Mouse (Mus musculus) frontal cortex, postnatal 10 days (tissue): ENCODE results near the gene Dnajc8.
"Not testable (repeated sequence)": the region's sequence is repeated elsewhere in the genome, so short reads cannot be mapped to it uniquely, and the experiment has no call there.

Experiments used
- DNase-seq, 2 experiments: peaks; one replicate each; pipeline ENCODE4 v3.0.0; 2022; ENCODE audit warnings: low spot score in 2 of 2, mixed read lengths in 1 of 2

Dnajc8 gene

GRCm38 (mm10) chr4:132565089-132565747 lies 29.9 kb downstream of the Dnajc8 start:
- peak in 1 of 2 experiments; percentile 21 for DNase-seq

- DNase-seq, result no peak
Measured at GRCm38 (mm10) chr4:132567361-132567779, 32.0 kb downstream of the Dnajc8 start.

DNA sequence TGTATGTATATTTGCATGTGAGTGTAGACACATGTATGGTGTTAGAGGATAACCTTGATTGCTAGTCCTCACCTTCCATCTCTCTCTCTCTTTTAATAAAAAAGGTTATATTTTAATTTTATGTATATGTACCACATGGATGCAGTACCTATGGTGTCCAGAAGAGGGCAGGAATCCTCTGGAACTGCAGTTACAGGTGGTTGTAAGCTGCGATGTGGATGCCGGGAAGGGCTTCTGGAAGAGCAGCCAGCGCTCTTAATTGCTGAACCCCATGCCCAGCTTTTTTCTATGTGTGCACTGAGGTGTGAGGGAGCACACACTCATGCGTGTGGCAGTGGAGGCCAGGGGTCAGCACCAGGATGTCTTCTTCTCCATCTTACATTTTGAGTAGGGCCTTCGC lies 33.8 kb downstream of the Dnajc8 start:
- DNase-seq, result no peak

DNA sequence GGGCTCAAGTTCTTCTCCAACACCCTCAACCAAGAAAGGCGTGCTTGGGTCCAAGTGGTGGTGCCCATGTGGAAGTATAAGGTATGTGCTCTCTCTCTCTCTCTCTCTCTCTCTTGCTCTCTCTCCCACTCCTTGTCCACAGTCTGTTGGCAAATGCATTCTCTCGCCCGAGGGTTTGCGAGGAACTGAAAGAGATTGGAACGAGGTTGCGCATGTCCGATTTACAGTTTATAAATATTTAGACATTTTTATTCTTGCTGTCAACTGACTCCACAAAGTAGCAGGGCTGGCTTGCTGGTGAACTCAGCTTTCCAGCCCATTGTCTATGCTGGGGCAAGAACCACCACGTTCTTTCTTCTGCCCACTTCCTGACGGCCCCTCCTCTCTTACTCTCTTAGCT lies 35.8 kb downstream of the Dnajc8 start:
- no peak for DNase-seq

DNA sequence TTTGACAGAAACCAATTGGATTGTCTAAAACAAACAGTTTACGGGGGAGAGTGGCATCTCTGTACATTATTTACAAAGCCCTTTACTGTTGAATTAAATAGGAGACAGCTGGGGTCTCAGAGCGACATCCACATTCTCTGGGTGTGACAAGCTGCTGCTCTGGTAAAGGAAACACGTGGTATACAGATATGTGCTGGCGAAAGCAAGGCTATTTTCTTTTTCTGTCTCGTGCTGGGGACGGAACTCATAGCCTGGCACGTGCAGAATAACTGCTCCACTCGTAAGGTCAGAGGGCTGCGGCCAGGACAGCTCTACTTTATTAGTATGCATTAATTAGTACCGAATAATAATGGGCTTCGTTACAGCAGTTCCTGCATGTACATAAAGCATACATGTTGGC lies 38.0 kb downstream of the Dnajc8 start:
- no peak for DNase-seq

GRCm38 (mm10) chr4:132574809-132575347 lies 39.5 kb downstream of the Dnajc8 start:
- DNase-seq, result no peak

DNA sequence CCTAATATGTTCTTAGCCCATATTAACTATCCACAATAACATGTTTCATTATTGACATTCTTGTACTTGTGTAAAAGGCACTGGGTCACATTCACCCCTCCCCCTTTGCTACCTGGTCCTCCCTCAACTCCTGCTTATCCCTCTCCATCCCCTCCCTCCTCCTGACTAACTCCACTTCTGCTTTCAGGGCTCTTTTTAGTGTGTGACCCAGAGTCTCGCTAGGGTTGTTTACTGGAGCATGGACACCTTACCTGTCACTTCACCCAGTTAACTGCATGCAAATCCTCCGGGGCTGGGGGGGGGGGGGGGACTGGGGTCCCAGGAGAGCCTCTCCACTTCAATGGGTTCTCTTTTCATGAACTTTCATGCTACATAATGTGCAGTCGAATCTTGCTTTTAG lies 48.4 kb downstream of the Dnajc8 start:
- DNase-seq, result no peak

DNA sequence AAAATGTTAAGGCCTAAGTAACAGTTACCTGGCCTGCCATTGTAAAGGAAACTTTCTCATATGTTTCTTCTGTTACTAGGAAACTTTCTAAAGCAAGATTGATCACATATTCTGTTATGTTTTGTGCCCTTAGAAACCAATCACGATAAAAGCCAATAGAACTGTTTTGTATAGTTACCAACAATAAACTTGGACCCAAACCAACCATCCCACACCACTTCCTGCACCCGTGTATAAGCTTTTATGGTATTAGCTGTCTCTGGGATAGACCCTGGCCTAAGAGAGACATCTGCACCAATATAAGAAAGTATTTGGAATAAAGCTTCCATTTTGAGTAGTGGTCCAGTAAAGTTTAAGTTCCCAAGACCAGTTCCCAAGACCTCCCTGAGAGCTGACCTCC lies 49.6 kb downstream of the Dnajc8 start:
- no peak for DNase-seq

DNA sequence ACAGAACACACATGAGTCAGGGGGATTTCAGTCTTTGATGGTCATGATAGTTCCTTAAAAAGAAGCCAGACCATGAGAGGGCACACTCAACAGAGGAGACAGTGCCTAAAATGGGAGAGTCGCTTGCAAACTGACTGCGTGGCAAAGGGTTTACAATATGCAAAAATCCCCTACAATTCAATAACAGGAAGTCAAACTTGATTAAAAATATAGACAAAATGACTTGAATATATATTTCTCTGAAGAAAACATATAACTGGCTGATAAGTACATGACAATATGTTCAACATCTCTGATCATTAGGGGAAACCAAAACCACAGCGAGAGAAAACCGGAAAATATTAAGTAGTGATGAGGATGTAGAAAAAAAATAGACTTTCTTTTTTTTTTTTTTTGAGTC lies 50.9 kb downstream of the Dnajc8 start:
- no peak for DNase-seq

DNA sequence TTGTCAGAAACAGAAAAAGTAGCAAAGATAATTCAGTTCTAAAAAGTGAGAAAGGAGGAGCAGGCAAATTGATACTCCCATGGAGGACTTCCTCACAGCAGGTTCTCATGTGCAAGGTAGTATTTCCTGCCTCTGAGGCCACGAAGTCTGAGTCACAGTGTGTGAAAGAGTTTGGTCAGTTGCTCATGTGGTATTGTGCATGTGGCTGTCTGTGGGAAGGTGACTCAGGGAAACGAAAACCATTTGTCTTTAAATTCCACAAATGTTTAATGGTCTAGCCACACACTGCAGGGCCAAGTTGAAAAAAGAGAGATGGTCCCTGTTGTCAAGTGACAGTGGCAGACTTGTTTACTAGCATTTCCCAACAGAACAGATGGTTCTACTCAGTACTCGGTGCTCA lies 53.2 kb downstream of the Dnajc8 start:
- no peak for DNase-seq

GRCm38 (mm10) chr4:132590642-132591041 lies 55.3 kb downstream of the Dnajc8 start:
- no peak for DNase-seq

DNA sequence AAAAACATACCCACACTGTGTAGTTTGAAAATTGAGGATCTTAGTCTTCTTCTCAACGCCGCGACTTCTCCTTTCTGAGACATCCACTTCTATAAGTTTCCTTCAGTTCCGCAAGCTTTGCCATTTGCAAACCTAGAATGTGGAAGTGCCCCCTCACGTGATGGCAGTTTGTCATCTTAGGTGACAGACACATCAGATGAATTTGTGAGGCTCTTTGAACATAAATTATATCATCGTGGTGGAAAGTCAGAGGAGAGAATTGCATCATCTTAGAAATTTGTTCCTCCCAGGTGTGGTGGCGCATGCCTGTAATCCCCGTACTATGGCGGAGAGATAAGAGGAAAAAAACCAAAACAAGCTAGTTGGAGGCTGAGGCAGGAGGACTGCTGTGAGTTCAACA lies 57.6 kb downstream of the Dnajc8 start:
- peak in 1 of 2 experiments; percentile 11 for DNase-seq

- DNase-seq, result no peak
Measured at GRCm38 (mm10) chr4:132594191-132594590, 58.8 kb downstream of the Dnajc8 start.

GRCm38 (mm10) chr4:132598861-132599260 lies 63.5 kb downstream of the Dnajc8 start:
- DNase-seq, result no peak

DNA sequence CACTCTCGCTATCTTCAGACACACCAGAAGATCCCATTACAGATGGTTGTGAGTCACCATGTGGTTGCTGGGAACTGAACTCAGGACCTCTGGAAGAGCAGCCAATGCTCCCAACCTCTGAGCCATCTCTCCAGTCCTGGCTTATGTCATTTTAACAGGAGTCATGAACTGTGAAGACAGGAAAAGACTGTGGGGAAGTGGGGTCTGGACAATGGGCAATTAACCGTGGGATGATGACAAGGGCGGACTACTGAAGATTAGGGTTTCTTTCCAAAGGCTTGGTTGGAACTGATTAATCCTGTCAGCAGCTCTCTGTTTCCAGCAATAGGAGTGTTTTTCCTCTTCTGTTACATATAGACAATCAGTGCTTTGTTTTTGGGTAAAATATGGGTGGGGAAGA lies 64.4 kb downstream of the Dnajc8 start:
- no peak for DNase-seq

GRCm38 (mm10) chr4:132600465-132600864 lies 65.1 kb downstream of the Dnajc8 start:
- no peak for DNase-seq

DNA sequence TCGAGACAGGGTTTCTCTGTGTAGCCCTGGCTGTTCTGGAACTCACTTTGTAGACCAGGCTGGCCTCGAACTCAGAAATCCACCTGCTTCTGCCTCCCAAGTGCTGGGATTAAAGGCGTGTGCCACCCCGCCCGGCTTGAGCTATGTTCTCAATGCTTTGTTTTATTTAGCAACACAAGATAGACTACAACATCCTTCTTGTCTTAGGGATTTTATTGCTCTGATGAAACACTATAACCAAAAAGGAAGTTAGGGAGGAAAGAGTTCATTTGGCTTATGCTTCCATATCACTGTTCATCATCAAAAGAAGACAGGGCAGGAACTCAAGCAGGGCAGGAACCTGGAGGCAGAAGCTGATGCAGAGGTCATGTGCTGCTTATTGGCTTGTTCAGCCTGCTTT lies 65.9 kb downstream of the Dnajc8 start:
- not testable (repeated sequence) for DNase-seq
